Mouse (Mus musculus) left cerebral cortex, adult 9 months (tissue): ENCODE data around the gene Maml3.
A peak's percentile ranks its signal among the peaks of the same experiment; 100 is the strongest.

Experiments
- DNase-seq, 2 experiments: peaks; one replicate each; pipeline ENCODE4 v3.0.0; 2022; ENCODE audit warnings: low spot score in 2 of 2

Maml3 gene

GRCm38 (mm10) chr3:52046027-52046700, 58.7 kb downstream of the Maml3 start:
- DNase-seq: peak; percentile 84 to 90

- DNase-seq: no peak
Observed at GRCm38 (mm10) chr3:52045221-52045641, 59.6 kb downstream of the Maml3 start.

GRCm38 (mm10) chr3:52044651-52045050, 60.2 kb downstream of the Maml3 start:
- no peak for DNase-seq

- no peak for DNase-seq
Observed at GRCm38 (mm10) chr3:52043847-52044246, 61.0 kb downstream of the Maml3 start.

GRCm38 (mm10) chr3:52042680-52043079, 62.2 kb downstream of the Maml3 start:
- no peak for DNase-seq

GRCm38 (mm10) chr3:52039958-52040357, 64.9 kb downstream of the Maml3 start:
- DNase-seq: no peak

GRCm38 (mm10) chr3:52037260-52037659, 67.6 kb downstream of the Maml3 start:
- DNase-seq: no peak

GRCm38 (mm10) chr3:52035404-52035803, 69.5 kb downstream of the Maml3 start:
- no peak for DNase-seq

- DNase-seq: no peak
Observed at GRCm38 (mm10) chr3:52033857-52034588, 70.9 kb downstream of the Maml3 start.

GRCm38 (mm10) chr3:52031327-52031726, 73.5 kb downstream of the Maml3 start:
- no peak for DNase-seq

- DNase-seq: no peak
Observed at GRCm38 (mm10) chr3:52030114-52030513, 74.8 kb downstream of the Maml3 start.

- DNase-seq: peak in 1 of 2 experiments; percentile 69
Observed at GRCm38 (mm10) chr3:52029661-52030081, 75.2 kb downstream of the Maml3 start.

GRCm38 (mm10) chr3:52027972-52028371, 76.9 kb downstream of the Maml3 start:
- DNase-seq: no peak

GRCm38 (mm10) chr3:52022486-52022885, 82.4 kb downstream of the Maml3 start:
- DNase-seq: no peak

- DNase-seq: no peak
Observed at GRCm38 (mm10) chr3:52018103-52018439, 86.8 kb downstream of the Maml3 start.

- no peak for DNase-seq
Observed at GRCm38 (mm10) chr3:52017439-52018102, 87.3 kb downstream of the Maml3 start.

- no peak for DNase-seq
Observed at GRCm38 (mm10) chr3:52016178-52016577, 88.7 kb downstream of the Maml3 start.

GRCm38 (mm10) chr3:52015556-52015955, 89.3 kb downstream of the Maml3 start:
- no peak for DNase-seq

GRCm38 (mm10) chr3:52011032-52011710, 93.7 kb downstream of the Maml3 start:
- DNase-seq: no peak

GRCm38 (mm10) chr3:52009321-52009720, 95.6 kb downstream of the Maml3 start:
- DNase-seq: no peak

GRCm38 (mm10) chr3:52007602-52008252, 97.1 kb downstream of the Maml3 start:
- DNase-seq: peak; percentile 64 to 78
